Mouse (Mus musculus) kidney, postnatal 25 days (tissue): ENCODE results near the gene Adam1a.
"Not testable (repeated sequence)": the region's sequence is repeated elsewhere in the genome, so short reads cannot be mapped to it uniquely, and the experiment has no call there.

Source experiments
- DNase-seq, 2 experiments: peaks; one replicate each; pipeline ENCODE4 v3.0.0; 2021; ENCODE audit warnings: mixed read lengths in 2 of 2

Gene Adam1a

GRCm38 (mm10) chr5:121562436-121562835 lies 17.2 kb upstream of the Adam1a start:
- no peak for DNase-seq

- DNase-seq: peak in 1 of 2 experiments; percentile 72
Measured at GRCm38 (mm10) chr5:121549196-121549595, 3.9 kb upstream of the Adam1a start.

GRCm38 (mm10) chr5:121547084-121547483 lies 1.8 kb upstream of the Adam1a start:
- DNase-seq: no peak

GRCm38 (mm10) chr5:121546530-121546895 lies 1.2 kb upstream of the Adam1a start:
- peak; percentile 79 to 85 for DNase-seq

GRCm38 (mm10) chr5:121545793-121546529 lies 679 bp upstream of the Adam1a start, which contains the start of gene Mapkapk5:
TSS of gene Mapkapk5 (minus strand) at chr5:121545905.
- DNase-seq: peak; percentile 96 to 98

- no peak for DNase-seq
Measured at GRCm38 (mm10) chr5:121543370-121543769, 1.9 kb downstream of the Adam1a start.

- no peak for DNase-seq
Measured at GRCm38 (mm10) chr5:121541235-121541634, 4.0 kb downstream of the Adam1a start.

GRCm38 (mm10) chr5:121540066-121540465 lies 5.2 kb downstream of the Adam1a start:
- DNase-seq: no peak

- DNase-seq: no peak
Measured at GRCm38 (mm10) chr5:121537588-121537987, 7.7 kb downstream of the Adam1a start.

GRCm38 (mm10) chr5:121536921-121537555 lies 8.2 kb downstream of the Adam1a start:
- no peak for DNase-seq

- DNase-seq: no peak
Measured at GRCm38 (mm10) chr5:121535116-121535515, 10.2 kb downstream of the Adam1a start.

GRCm38 (mm10) chr5:121534521-121534920 lies 10.8 kb downstream of the Adam1a start:
- DNase-seq: peak in 1 of 2 experiments; percentile 44

GRCm38 (mm10) chr5:121526961-121527360 lies 18.3 kb downstream of the Adam1a start:
- DNase-seq: no peak

GRCm38 (mm10) chr5:121526526-121526925 lies 18.8 kb downstream of the Adam1a start:
- no peak for DNase-seq

- no peak for DNase-seq
Measured at GRCm38 (mm10) chr5:121525774-121526450, 19.4 kb downstream of the Adam1a start.

GRCm38 (mm10) chr5:121519758-121520157 lies 25.5 kb downstream of the Adam1a start:
- DNase-seq: not testable (repeated sequence)

- DNase-seq: no peak
Measured at GRCm38 (mm10) chr5:121518983-121519382, 26.3 kb downstream of the Adam1a start.

GRCm38 (mm10) chr5:121510009-121510408 lies 35.3 kb downstream of the Adam1a start:
- DNase-seq: peak in 1 of 2 experiments; percentile 1

- DNase-seq: no peak
Measured at GRCm38 (mm10) chr5:121506846-121507245, 38.4 kb downstream of the Adam1a start.

- no peak for DNase-seq
Measured at GRCm38 (mm10) chr5:121503231-121503630, 42.1 kb downstream of the Adam1a start, which contains the start of gene Adam1b. TSS of gene Adam1b (minus strand) at chr5:121503435.

- DNase-seq: peak in 1 of 2 experiments; percentile 21
Measured at GRCm38 (mm10) chr5:121501424-121501996, 43.8 kb downstream of the Adam1a start.

GRCm38 (mm10) chr5:121500719-121501118 lies 44.6 kb downstream of the Adam1a start:
- DNase-seq: peak in 1 of 2 experiments; percentile 12

GRCm38 (mm10) chr5:121493305-121493704 lies 52.0 kb downstream of the Adam1a start:
- DNase-seq: no peak
